Mouse (Mus musculus) heart, adult 11 months (tissue): ENCODE measurements around the gene Tmc8.
"Not testable (repeated sequence)": the region's sequence is repeated elsewhere in the genome, so short reads cannot be mapped to it uniquely, and the experiment has no call there.

Experiments used
- DNase-seq: peaks from one replicate; pipeline ENCODE4 v3.0.0; 2022

The Tmc8 gene

DNA sequence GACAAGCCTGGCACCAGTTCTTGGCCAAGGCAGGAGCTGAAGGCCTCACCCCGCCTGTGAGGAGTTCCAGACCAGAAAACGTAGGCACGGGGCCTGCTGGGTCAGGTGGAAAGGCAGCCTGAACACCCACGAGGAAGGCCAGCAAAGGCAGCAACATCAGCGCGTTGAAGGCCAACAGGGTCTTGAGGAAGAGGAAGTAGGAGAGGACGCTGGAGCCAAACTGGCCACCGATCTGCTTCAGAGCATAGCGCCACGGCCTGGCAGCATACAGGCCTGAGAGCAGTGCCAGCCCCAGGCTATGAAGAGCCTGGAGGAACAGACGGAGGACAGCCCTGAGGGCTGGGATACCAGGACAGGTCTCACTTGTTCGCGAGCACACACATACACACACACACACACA lies 6.3 kb upstream of the Tmc8 start:
- peak; percentile 91 for DNase-seq

DNA sequence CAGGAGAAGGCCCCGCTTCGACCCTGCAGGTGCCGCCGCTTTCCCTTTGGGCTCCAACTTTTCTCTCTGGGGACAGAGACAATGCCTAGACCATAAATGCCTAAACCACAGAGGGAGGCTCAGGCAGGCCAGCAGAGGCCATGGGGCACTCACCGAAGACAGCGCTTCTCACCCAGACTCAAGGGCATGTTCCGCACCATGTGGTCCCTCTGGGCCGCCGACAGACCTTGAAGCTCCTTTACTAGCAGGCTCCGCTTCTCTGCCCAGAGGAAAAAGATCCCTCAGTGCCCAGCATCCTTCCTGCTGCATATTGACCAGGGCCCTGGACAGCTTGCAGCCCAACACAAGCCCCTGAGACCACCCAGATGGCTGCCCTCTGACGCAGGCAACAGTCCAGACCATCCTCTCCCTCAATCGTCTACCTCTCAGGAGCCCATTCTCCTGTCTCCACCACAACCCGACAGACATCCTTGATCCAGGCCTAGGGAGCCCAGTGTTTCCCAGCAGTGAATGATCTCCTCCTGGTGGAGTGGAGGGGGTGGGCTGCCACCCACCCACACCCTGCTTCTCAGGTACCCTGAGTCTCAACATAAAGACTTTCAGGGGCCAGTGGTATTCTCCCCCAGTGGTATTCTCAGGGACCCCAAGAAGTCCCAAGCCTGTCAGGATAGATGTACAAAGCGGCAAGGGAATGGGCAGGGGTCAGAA lies 5.6 kb upstream of the Tmc8 start:
- DNase-seq, result peak; percentile 91

DNA sequence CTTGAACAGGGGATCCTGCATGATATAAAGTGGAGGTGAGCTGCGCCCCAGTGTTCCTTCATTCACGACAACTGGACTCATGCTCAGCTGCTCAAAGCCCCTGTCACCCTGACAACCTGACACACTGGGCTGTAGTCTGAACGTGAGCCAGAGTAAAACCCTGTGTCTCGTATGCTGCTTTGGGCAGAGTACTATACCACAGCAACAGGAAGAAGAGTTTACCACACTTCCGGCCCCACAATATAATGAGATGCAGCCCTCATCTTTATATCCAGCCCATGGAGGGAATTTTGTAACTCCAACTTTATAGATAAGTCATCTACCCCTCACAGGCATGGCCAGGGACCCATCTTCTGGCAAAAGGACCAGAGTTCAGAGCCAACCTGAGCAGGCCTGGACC lies 4.8 kb upstream of the Tmc8 start:
- DNase-seq, result no peak

DNA sequence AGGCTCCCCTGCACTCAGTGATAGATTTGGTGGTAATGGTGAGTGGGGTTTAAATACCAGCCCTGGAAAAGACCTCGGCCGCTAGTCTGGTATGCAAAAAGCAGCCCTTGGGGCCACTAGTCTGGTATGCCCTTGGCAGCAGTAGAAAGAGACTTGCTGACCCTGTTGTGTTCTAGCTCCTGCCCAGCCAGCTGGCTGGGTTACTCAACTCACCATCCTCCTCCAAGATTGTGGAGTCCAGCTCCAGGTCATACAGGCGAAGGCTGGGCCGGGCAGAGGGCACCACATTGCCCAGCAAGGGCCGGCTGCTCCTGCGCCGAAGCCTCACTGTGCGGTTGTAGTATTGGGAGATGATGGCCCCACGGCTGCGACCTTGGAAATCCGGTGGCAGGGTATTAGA lies 3.8 kb upstream of the Tmc8 start:
- DNase-seq, result peak; percentile 92

DNA sequence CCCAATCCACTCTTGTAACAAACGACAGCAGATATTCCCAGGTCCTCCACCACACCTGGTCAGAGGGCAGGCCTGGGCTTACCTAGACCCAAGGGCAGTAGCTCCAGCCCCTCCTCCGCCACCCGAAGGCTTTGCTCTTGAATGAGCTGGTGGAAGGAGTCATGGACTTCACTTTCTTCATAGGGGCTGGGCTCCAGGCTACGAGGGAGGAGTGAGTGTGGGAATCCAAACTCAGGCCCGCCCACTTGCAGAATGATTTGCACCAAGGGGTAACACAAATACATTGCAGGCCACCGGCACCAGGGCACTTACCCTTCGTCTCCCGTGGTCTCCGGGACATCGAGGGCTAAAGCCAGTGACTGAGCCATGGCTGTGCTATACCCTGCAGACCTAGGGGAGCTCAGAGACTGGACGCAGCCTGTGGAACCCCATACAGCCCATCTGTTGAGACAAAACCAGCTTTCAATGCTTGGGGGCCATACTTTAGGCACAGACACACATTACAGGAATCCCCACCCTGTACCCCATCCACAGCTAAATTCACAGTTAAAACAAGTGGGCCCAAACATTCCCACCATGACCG lies 2.9 kb upstream of the Tmc8 start:
- DNase-seq, result peak; percentile 96

DNA sequence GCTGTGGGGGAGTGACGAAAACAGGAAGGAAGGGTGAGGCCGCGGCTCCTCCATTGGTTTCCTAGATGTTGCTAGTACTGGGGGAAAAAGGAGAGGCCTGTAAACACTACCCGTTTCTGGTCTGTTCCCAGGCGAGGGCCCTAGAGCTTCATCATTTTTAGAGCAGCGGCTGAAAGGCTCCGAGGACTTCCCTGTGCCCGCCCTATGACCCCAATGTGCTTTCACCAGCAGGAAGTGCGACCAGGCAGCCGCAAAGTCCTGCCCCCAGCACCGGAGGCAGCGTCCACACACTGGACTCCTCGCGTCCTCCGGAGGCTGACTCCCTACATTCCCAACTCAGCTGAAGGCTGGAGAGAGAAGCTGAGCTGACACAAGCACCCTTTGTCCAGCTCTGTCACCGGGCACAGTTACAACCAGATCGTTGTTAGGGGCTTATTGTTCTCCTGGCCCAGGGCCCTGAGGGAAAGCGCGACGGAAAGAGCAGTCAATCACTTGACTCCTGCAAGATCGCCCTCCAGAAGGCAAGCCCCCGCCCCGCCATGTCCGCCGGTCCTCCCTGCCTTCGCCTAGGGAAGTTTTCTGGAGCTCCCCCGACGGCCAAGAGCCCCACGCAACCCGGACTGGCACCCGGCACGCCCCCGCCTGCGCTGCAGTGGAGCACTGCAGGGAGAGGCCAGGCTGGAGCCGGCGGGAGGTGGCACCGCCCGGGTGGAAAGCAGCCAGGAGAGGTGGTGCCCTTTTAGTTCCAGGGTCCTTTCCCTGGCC lies 2.3 kb upstream of the Tmc8 start:
- peak; percentile 99 for DNase-seq

DNA sequence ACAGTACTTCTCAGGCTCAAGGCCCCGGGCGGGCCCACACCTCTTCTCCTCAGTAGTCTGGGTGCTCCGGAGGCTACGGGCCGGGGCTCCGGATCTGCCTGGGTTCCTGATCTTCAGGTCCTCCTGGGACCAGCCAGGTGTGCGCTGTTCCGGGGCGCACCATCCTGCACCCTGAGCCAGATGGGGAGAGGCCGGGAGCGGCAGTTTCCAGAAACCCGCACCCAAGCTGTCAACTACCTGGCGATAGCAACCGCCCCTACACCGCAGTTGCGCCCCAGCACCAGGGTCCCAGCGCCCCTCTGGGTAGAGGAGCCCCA lies 1.7 kb upstream of the Tmc8 start:
- no peak for DNase-seq

DNA sequence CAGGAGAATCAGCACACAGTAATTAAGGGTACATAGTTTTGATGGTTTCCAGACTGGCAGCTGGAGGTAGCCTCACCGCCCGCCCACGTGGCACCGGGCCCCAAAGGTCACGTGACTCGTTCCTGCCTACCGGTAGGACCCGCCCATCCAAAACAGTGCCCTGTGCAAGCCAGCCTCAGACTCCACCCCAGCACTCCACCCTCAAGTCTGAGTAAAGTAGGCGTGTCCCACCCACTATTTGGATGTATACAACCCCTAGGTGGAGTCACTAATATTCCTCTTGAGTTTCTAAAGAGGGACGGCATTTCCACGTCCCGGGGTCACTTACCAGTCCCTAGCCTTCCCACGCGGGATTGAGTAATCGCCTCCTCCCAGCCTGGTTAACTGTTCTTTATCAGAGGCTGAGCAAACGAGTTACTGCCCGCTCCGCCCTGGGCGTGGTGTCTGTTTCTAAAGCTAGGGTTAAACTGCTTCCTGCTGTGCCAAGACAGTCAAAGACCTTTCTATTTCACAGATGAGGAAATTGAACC lies 1.2 kb upstream of the Tmc8 start:
- DNase-seq, result peak; percentile 99

DNA sequence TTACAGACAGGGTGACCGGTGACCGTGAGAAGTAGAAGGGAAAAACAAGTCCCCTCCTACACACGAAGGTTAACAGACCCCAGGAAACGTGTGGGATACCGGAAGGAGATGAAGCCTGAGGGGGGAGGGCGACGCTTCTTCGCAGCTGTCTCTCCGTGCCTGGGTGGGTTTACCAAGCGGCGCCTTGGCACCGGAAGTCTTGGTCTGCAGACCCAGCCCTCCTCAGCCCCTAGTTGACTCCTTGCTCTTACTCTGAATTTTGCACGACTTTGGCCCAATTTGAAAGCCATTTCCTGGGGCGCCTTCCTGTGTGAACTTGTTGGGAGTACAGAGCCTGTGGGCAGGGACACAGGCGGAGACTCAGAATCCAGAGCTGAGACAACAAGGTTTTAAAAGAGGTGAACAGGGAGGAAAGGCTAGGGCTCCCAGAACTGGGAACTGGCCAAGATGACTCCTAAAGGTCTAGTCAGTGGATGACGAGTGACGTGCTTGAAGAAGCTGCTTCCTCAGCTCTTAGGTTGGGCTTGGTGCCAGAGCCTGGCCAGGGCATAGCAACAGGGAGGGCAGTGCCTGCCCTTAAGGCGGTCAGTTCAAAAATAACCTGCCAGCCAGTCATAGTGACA lies 566 bp upstream of the Tmc8 start:
- peak; percentile 98 for DNase-seq

DNA sequence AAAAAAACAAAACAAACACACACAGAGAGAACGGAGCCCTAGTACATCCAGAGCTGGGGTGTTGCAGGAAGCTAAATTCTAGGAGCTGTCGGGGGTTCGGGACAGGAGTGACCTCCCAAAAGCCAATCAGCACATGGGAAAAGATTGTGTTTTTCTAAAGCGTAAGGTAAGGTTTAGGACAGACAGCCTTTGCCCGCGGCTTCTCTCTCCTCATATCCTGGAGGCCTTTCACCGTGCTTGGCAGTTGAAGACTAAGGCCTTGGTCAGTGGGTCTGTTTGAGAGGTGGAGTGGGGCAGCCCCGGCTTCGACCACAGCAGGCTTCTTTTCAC lies 794 bp downstream of the Tmc8 start:
- no peak for DNase-seq

DNA sequence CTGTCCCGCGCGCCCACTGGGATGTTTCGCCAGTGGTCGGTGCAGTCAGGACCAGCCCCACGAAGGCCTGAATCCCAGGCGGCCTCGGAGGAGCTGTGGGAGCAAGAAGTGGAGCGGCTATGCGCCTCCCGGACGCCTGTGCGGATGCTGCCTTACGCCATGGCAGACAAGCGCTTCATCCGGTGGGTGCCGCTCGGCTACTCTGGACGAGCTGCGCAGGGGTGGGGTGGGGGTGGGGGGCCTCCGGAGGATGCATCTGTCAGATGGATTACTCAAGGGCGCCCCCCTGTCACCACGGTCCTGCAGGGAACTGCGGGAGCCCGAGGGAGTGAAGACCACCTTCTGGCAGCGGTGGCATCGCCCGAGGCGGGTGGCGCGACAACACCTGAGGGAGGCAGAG lies 1.2 kb downstream of the Tmc8 start:
- DNase-seq, result peak; percentile 97

DNA sequence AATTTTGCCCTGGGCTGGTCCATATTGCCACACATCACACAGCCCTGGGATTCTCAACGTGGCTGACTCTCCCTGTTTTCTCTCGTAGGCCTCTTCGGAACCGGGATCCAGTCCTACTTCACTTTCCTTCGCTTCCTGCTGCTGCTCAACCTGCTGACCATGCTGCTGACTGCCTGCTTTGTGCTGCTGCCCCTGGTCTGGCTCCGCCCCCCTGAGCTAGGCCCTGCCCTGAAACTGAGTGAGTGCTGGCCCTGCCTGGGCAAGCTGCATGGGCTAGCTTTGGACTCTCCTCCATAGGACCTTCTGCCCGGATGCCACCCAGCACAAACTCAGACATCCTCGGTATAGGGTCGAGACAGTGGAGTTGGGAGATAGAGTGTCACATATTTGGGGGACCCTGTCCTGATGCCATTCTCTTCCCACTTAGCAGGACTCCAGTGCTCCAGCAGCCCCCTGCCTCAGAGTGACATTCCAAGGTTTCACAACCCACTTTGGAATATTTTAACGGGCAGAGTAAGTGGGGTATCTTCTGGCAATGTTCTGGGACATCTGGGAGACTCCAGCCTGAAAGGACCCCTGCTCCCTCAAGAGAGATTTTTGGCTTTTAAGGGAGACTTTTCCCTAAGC lies 1.9 kb downstream of the Tmc8 start:
- peak; percentile 97 for DNase-seq

DNA sequence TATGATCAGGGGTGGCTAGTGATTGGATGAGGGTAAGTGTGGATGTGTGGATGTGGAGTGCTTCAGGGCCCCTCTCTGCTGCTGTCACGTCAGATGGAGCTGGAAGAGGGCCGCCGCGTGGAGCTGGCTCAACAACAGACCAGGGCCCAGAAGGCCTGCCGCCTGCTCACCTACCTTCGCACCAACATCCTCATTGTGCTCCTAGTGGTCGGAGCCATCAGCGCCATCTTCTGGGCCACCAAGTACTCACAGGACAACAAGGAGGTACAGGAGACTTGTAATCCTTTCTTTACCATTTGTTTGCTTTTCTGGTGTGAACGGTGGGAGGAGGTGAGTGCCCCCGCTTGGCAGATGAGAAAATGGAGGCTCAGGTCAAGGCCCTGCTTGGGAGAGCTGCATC lies 4.4 kb downstream of the Tmc8 start:
- peak; percentile 95 for DNase-seq

DNA sequence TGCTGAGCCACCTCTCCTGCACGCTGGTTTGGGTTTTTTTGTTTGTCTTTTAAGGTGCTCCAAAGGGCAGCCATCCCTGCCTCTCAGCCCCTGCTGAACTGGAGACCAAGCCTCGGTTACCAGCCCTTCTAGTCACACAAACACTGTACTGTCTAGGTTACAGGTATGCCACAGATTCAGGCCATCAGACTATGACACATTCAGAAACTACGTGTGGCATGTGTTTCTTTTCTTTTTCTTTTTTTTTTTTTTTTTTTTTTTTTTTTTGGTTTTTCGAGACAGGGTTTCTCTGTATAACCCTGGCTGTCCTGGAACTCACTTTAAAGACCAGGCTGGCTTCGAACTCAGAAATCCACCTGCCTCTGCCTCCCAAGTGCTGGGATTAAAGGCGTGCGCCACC lies 6.6 kb downstream of the Tmc8 start:
- DNase-seq, result not testable (repeated sequence)

DNA sequence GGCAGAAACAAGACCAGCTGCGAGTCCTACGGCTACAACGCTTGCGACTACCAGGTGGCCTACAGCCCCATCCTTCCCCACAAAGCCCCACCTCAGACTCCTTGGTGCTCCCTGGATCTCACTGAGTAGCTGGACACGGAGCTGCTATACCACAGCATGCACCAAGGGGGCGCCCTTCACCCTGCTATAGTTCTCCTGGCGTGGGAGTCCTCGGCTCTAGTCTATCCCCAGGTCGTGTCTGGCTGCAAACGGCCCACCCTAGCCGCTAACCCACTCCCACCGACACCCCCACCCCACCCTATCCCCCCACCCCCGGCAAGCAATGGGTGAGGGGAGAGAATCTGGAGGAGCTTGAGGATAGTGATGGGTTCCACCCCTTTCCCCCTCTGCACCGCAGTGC lies 8.4 kb downstream of the Tmc8 start:
- DNase-seq, result peak; percentile 96

DNA sequence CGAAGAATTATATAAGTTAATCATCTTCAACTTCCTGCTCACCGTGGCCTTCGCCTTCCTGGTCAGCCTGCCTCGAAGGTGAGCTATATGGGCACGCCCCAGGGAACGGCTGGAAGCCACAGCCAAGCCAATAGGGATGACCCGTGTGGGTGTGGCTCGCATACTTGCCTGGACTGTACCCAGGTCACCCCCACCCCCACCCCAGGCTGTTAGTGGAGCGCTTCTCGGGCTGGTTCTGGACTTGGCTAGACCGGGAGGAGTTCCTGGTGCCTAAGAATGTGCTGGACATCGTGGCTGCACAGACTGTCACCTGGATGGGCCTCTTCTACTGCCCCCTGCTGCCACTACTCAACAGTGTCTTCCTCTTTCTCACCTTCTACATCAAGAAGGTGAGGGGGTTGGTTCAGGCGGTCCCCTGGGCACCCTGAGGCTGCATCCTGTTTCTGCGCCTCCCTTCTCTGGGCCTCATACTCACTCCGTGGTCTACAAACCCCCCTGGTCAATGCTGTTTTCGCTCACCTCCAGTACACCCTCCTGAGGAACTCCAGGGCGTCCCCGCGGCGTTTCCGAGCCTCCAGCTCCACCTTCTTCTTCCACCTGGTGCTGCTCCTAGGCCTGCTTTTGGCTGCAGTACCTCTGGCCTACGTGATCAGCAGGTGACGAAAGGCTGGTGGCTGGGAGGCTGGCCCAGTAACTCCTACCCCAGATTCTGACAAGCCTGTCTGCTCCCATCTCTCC lies 9.0 kb downstream of the Tmc8 start:
- DNase-seq, result peak; percentile 93

DNA sequence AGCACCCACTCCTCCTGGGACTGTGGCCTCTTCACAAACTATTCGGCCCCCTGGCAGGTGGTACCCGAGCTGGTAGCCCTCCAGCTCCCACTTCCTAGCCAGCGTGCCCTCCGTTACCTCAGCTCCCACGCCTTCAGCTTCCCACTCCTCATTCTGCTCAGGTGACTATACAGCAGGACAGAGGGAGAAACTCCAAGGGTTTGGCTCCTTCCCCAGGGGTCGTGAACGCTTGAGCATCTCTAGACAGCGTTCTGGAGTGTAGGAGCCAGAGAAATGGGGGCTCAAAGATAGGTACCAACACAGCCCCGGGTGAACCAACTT lies 9.5 kb downstream of the Tmc8 start:
- DNase-seq, result peak; percentile 90

DNA sequence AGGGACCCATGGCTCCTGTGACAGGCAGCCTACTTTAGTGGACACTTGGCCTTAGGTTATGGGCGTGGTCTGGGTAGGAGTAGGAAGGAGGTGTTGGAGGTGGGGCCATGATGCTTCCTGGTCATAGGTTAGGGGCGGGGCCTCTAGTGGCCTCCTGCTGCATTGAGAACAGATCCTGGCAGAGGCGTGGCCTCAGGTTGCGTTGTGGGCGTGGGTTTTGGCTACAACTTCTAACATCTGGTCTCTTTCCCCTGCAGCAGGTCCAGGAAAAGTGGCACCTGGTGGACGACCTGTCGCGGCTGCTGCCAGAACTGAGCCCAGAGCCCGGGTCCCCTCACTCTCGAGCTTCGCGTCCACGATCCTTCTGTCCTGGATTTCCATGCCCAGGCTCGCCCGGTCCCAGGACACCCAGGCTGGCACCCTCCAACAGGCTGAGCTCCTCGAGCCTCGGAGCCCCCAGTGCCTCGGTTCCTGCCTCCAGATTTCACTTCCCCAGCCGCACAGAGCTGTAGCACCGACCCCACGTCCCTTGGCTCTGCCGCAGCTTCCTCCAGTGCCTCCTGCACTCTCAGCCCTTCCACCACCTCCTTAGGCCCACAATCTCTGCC lies 10.5 kb downstream of the Tmc8 start:
- peak; percentile 96 for DNase-seq

DNA sequence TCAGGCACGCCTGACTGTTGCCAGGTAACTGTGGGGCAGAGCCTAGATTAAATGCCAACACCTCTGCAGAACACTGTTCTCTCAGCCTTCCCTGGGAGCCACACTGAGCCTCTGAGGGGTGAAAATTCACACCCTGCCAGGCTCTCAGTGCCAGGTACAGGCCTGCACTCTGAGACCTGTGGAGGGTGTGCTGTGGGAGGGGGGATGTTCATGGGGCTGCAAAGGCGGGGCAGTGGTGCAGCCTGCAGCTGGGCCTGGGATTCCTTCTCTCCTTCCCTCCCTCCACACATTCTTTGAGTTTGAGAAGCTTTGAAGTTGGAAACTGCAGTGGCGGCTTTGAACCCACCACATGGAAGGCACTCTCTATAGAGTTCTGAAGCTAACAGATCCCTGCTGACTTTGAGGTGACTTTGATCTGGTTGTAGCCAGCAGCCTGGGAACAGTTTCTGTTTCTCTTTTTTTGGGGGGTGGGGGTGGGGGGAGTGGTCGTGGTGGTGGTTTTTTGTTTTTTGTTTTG lies 12.2 kb downstream of the Tmc8 start:
- DNase-seq, result no peak

DNA sequence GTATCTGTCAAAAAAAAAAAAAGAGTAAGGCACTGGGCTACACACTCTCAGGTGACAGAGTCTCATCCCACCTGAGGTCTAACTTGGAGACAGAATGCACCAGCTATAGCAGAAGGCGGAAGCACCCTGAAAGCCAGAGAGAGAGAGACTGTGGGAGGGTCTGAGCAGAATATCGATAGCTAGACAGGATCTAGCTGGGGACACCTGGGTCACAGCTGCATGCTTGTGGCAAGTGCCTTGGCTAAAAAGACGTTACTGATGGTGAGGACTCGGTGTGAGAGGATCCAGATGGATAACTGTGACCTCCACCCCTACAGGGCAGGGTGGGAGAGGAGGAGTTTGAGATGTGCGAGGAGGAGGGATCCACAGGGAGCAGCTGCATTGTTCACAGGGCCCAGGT lies 15.1 kb downstream of the Tmc8 start:
- no peak for DNase-seq

DNA sequence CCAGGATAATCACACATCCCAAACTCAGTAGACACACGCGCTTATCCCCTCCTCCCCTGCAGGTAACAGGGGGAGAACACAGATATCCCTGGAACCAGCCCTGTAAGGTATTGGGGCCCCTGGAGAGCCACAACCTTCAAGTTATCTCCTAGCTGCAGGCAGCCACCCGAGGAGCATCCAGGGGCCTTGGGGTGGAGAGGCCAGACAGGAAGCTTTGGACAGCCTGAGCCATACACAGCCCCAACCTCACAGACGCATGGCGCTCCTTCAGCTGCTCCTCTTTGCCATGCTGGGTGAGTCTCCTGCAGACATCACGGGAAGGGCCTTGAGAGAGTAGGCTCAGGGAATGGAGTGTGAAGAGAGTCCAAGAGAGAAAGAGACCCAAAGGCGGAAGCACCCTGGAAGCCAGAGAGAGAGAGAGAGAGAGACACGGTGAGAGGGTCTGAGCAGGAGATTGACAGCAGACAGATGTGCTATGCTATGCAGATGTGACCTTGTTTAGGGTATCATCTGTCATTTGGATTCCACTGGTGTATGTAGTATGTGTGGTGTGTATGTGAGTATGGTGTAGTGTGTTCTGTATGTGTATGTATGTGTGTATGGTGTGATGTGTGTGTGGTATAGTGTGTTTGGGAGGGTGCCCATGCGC lies 15.8 kb downstream of the Tmc8 start, which contains the start of gene 6030468B19Rik:
Gene 6030468B19Rik (plus strand): TSS at position 150 of the 649 bp plus-strand sequence.
- DNase-seq, result no peak

DNA sequence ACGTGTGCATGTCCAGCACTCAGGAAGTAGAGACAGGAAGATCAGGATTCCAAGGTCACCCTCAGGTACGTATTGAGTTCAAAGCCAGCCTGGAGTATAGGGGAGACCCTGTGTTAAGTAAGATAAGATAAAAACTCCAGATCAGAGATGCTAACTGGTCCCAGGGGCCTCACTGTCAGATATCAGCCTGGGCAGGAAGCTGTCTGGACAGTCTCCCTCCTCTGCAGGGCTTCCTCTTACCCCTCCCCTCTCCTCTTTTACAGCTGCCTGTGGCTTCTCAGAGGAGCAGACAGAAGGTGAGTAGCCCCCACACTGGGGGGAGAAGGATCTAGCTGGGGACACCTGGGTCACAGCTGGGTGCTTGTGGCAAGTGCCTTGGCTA lies 16.3 kb downstream of the Tmc8 start:
- no peak for DNase-seq
